Mouse (Mus musculus): ENCODE results near the gene Mndal. TPM values are rescaled to one million over a fixed set of nuclear protein-coding genes. Genes with fewer than 3 reads are reported as not detected.
A peak's percentile ranks its signal among the peaks of the same experiment; 100 is the strongest.
"Not testable (repeated sequence)": the region's sequence is repeated elsewhere in the genome, so short reads cannot be mapped to it uniquely, and the experiment has no call there.

Mndal gene
- total RNA-seq, 2 experiments from 2014 or later: 12.8 to 103 TPM

DNA sequence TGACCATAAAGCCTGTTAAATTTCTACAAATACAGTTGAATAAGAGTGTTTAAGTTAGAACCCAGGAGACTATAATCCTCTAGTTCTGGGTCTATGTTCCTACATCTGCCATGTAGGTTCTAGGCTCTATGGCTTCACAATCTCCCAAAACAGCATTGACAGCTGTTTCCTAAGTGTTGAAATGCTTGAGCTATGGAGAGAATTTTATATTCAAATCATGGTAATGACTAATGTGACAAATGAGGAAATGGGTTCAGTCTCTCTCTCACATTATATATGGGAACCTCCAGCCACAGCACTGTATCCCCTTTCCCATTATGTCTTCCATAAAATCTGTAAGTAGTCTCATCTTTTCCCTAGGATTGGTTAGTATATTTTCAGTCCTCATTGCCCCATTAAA lies 33.9 kb downstream of the Mndal start:
- ATAC-seq (replicated peaks; ENCODE audit: low FRiP score, poor library complexity, severe bottlenecking): not testable (repeated sequence)

DNA sequence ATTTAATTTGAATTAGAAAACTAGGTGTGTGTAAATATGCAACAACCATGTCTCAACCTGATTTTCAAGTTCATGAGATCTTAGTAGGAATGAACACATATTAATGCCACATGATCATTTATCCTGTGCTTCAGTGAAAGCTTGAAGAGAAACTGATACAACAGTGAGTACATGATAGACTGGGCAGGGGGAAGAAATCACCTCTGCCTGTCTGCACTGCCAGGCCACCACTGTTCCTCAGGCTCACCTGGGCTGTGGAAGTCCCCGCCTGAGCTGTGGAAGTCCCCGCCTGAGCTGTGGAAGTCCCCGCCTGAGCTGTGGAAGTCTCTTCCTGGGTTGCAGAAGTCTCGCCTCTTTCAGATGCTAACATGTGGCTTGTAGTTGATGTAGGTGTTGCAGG lies 36.4 kb downstream of the Mndal start:
- ATAC-seq (replicated peaks; ENCODE audit: low FRiP score, poor library complexity, severe bottlenecking): not testable (repeated sequence)

DNA sequence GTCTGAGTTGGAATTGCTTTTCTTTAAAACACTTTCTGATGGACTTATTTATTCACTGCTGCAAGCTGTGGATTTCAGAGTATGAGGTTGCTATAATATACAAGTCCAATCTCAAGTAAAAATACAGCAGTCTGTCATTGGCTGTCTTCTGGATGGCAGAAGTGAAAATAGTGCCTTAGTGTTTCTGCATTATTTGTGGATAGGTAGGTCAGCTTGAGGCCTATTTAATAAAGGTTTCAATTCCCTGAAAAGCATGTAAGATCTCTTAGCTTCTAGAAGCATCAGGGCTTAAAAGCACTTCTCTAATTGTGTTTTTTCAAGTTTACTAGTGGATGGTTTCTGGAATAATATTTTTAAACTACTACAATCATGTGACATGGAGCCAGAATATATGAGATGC lies 52.5 kb downstream of the Mndal start:
- ATAC-seq (replicated peaks; ENCODE audit: low FRiP score, poor library complexity, severe bottlenecking): not testable (repeated sequence)

DNA sequence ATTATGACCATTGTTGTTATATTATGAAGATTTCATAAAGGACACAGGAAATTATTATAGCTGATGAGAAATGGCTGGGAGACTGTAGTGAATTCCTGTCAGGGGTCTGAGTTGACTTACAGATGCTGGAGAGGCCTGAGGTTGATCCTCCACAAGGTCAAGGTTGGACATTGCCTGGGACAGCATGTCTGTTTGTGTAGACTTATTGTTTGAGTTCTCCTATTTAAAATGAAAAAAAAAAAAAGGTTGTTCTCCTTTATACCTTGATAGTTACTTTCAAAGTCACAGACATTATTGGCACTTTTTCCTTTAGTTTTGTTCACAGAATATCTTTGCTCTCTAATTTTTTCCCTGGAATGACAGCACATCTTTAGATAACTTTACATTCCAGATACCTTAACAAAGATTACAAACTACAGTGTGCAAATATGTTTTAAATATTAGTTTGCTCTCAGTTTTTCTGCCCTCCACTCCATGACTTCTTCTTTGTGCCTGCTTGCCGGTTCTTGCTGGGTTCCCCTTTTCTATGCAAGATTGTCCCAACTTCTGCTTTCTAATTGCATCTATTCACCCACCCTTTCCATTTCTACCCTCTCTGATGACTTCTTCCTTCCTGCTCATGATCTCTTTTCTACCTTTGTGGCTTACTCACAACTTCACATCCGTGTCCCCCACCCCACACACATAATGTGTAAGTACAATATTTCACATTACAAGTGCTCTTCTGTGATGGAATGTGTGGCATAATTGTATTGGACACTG lies 55.1 kb downstream of the Mndal start:
- not testable (repeated sequence) for ATAC-seq (replicated peaks; ENCODE audit: low FRiP score, poor library complexity, severe bottlenecking)

DNA sequence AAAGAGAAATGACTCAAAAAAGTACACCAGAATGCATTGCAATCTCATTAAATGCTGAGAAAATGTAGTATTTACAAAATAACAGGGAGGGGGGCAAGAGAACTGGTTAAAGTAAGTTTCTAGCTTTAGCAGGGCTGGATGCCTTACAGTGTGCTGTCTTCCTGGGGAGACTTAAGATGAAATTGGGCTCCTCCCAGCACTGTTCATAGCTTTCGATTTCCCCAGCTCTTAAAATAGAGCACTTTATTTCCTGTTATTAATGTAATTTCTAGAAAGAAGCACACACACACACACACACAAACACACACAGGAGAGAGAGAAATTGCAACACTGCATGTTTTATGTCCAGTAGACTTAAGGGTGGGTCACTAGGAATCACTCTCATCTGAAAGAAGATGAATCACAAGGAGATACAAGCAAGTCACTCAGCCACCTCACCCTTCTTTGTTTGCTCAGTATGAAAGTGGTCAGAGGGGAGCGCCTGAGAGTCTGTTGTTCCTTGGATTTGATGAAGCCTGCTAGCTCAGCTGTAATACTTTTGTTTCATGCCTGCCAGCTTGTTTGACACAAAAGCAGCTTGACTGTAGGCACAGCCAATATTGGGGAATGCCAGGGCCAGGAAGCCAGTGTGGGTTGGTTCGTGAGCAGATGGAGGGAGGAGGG lies 62.2 kb downstream of the Mndal start:
- ATAC-seq (replicated peaks; ENCODE audit: low FRiP score, poor library complexity, severe bottlenecking): peak; percentile 31; the same call in 1 of the 2 replicates

DNA sequence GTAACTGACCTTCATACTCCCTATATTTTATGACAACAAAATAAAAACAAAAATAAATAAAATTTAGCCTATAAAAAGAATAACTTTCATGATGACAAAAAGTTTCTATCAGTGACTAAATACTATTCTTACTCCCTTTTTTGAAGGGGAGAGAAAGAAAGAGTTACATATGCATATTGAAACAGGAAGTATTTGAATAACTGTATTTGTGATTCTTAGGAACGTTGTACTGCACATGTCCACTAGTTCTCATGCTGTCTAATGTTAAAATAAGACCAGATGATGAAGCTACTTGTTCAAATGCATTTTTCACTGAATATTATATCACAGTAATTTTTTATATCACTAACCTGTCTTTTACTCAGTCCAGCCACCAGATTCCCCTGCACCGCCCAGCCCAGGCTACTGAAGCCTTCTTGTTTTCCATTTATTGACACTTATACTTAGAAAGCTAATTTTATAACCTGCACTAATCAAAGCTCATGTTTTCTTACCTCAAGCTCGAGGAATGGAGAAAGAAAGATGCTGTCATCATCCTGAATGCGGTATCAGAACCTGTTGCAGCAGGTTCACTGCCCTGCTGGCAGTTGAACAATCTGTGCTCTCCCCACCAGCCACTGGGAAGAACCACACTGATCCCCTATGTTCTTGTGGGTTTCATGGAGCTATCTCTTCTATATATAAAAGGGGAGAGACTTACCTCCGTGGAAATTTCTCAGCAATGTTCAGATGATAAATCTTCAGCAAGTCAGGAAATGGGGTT lies 62.9 kb downstream of the Mndal start:
- ATAC-seq (replicated peaks; ENCODE audit: low FRiP score, poor library complexity, severe bottlenecking): 0 out of 2 replicates have a peak, but pooled peaks have one; percentile 12

DNA sequence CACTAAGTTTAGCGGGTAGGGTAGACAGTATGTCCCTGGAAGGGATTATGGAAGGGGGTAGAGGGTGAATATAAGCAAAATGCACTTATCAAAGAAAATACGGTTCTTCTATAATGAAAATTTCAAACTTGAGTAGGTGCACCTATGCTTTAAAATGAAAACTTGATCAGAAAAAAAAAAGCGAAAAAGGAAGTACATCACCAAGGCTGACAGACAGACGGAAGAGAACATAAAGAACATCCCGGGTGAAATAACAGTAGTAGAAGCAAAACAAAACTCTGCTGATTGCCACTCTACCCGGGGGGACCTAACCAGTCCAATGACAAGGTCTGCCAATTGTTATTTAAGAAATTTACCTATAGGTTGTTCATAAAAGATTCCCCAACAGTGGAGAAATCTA lies 64.0 kb downstream of the Mndal start:
- not testable (repeated sequence) for ATAC-seq (replicated peaks; ENCODE audit: low FRiP score, poor library complexity, severe bottlenecking)

DNA sequence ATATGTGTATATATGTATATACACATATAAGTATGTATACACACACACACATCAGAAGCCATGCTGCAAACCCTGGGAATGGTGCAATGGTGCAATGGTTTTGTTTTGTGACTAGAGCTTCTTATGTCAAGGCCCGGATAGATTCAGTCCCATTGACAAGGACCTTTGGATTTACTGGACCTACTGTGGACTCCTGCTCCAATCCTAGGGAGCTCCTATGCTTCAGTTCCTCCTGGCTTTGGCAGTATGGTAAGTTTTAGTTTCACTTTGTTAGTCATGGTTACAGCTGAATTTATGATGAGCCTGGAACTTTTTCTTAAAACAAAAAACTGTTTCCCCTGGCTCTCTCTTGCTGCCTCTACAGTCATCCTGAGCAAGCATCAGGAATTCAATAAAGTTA lies 65.2 kb downstream of the Mndal start:
- not testable (repeated sequence) for ATAC-seq (replicated peaks; ENCODE audit: low FRiP score, poor library complexity, severe bottlenecking)

DNA sequence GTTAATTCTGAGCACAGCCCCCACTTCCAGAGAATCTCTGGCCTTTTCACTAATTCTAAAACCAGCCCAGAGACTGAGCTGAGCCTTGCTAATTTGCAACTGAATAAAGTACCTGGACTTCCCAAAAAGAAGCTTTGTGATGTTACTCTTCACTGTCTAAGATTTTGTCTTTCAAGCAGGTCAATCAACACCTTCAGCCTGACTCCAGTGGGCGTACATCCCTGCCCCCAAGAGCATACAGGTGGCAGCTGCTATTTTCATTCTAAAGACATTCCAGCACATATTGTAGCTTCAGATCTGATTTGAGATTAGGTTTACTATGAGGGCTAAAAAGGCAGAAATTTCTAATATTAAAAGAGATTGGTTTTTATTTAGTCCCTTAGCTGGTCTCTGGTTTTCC lies 73.7 kb downstream of the Mndal start:
- not testable (repeated sequence) for ATAC-seq (replicated peaks; ENCODE audit: low FRiP score, poor library complexity, severe bottlenecking)

DNA sequence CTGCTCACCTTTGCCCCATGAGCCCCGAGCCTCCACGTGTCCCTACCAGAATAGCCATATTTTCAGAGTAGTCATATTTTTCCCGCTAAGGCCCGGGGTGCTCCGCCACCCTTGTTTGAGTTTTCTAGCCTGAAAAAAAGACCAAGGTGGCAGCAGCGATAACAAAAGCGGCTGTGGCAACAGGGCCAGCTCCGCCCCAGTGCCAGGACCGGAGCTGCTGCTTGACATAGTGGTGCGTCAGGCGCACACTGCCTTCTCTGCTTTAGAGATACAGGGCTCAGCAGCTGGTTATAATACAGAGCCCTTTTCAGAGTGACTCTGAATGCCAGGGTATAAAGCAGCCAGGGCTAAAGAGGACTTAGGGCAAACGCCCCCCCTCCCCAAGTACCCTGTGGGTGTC lies 75.8 kb downstream of the Mndal start:
- ATAC-seq (replicated peaks; ENCODE audit: low FRiP score, poor library complexity, severe bottlenecking): peak; percentile 94

DNA sequence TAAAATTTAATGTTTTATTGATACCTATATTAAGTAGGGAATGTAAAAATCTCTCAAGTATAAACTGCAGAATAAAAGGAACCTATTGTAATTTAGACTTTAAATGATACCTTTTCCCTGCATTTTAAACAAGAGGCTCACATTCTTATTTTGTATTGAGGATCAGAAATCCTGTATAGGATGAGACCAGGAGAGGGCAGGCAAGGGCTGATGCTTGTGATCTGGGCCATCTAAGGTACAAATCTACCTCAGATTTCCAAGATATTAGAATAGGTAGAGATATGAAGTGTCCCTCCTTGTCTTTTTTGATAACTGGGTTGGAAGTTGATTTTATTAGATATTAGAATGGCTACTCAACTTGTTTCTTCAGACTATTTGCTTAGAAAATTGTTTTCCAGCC lies 88.6 kb downstream of the Mndal start:
- ATAC-seq (replicated peaks; ENCODE audit: low FRiP score, poor library complexity, severe bottlenecking): not testable (repeated sequence)

DNA sequence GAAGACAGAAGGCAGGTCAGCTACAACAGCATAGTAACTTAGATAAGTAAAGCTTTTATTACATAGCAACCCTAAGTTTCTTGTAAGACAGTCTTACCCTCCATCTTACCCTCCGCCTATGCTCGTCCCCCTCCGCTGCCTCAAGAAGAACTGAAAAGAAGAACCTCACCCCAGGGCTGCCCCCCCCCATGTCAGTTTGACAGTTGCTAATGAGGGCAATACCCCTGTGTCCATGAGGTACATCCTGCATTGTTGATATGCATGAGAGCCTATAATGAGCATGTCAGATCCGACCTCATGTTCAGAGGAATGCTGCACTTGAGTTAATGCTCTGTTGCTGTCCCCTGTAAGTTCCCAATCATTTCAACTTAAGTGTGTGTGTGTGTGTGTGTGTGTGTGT lies 89.4 kb downstream of the Mndal start:
- ATAC-seq (replicated peaks; ENCODE audit: low FRiP score, poor library complexity, severe bottlenecking): not testable (repeated sequence)

DNA sequence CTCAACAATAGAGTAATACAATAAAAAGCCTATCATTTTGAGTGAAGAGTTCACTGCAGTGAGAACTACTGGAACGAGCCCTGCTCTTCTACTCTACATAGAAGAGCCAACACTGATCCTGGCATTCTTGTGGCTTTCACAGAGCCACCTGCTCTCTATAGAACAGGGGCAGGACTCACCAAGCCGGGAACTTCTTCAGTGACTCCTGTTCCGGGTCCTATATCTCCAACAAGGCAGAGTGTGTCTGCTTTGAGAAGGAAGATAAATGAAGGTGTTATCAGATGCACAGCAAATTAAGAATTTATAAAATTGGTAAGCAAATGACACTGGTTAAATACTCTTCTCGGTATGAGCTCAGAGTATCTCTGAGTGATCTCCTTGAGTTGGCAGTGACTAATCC lies 96.1 kb downstream of the Mndal start:
- ATAC-seq (replicated peaks; ENCODE audit: low FRiP score, poor library complexity, severe bottlenecking): peak; percentile 51

DNA sequence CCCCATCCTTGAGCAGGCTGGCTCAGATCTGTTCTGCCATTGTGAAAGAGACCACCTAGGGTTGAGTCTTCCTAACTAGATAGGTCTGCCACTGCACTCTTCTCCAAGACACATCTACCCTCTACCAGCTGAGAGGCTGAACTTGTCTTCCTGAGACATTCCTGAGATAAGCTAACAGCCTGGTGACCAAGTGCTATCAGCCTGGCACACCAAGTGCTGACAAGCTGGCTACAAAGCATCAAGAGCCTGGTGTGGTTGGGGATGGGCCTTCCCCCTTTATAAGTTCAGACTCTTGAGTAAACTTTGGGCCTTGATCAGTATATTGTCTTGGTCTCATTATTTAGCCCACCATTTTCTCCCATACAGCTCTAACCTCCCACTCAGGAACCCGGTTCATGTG lies 97.5 kb downstream of the Mndal start:
- ATAC-seq (replicated peaks; ENCODE audit: low FRiP score, poor library complexity, severe bottlenecking): peak; percentile 96

DNA sequence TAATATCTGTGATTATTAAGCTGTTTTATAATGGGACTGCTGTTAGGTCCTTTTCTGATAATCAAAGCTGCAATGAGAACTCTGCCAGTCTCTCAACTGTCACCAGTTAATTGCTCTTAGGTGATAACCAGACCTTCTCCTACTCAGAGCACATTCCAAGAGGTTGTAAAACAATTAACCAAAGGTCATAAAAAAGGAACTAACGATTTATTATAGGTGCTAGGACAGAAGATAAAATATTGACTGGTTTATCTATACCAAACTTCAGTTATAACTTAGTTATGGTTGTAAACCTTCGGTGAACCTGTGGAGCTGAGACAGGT lies 120.8 kb downstream of the Mndal start:
- ATAC-seq (replicated peaks; ENCODE audit: low FRiP score, poor library complexity, severe bottlenecking): not testable (repeated sequence)

DNA sequence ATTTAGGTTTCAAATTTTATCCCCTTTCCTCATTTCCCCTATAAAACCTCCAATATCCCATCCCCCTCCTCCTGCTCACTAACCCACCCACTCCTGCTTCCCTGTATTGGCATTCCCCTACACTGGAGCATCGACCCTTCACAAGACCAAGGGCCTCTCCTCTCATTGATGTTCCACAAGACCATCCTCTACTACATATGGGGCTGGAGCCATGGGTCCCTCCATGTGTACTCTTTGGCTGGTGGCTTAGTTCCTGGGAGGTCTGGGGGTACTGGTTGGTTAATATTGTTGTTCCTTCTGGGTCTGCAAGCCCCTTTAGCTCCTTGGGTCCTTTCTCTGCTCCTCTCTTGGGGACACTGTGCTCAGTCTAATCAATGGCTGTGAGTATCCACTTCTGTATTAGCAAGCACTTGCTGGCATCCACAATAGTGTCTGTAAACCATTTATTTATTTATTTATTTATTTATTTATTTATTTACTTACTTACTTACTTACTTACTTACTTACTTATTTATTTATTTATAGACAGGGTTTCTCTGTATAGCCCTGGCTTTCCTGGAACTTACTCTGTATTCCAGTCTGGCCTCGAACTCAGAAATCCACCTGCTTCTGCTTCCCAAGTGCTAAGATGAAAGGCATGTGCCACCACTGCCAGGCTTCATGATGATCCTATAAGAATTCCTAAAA lies 121.4 kb downstream of the Mndal start:
- ATAC-seq (replicated peaks; ENCODE audit: low FRiP score, poor library complexity, severe bottlenecking): not testable (repeated sequence)

DNA sequence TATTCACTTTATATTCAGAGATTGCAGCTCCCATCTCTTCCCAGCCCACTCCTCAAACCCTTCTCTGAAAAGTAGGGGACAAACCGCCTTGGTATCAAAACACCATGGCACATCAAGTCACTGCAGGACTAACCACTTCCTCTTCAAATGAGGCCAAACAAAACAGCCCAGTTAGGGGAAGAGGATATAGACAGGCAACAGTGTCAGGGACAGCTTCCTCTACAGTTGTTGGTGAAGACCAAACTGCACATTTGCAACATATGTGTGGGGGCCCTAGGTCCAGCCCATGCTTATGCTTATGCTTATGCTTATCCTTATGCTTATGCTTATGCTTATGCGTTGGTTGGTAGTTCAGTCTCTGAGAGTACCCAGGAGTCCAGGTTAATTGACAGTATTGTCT lies 133.0 kb downstream of the Mndal start:
- ATAC-seq (replicated peaks; ENCODE audit: low FRiP score, poor library complexity, severe bottlenecking): not testable (repeated sequence)

DNA sequence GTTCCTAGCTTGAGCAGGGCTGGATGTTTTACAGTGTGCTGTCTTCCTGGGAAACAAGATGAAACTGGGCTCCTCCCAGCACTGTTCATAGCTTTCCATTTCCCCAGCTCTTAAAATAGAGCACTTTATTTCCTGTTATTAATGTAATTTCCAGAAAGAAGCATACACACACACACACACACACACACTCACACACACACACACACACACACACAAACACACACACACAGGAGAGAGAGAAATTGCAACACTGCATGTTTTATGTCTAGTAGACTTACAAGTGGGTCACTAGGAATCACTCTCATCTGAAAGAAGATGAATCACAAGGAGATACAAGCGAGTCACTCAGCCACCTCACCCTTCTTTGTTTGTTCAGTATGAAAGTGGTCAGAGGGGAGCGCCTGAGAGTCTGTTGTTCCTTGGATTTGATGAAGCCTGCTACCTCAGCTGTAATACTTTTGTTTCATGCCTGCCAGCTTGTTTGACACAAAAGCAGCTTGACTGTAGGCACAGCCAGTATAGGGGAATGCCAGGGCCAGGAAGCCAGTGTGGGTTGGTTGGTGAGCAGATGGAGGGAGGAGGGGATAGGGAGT lies 139.5 kb downstream of the Mndal start:
- ATAC-seq (replicated peaks; ENCODE audit: low FRiP score, poor library complexity, severe bottlenecking): 0 out of 2 replicates have a peak, but pooled peaks have one; percentile 52

DNA sequence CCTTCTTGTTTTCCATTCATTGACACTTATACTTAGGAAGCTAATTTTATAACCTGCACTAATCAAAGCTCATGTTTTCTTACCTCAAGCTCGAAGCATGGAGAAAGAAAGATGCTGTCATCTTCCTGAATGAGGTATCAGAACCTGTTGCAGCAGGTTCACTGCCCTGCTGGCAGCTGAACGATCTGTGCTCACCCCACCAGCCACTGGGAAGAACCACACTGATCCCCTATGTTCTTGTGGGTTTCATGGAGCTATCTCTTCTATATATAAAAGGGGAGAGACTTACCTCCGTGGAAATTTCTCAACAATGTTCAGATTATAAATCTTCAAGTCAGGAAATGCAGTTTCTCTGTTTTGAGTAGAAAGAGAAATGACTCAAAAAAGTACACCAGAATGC lies 140.1 kb downstream of the Mndal start:
- ATAC-seq (replicated peaks; ENCODE audit: low FRiP score, poor library complexity, severe bottlenecking): not testable (repeated sequence)

DNA sequence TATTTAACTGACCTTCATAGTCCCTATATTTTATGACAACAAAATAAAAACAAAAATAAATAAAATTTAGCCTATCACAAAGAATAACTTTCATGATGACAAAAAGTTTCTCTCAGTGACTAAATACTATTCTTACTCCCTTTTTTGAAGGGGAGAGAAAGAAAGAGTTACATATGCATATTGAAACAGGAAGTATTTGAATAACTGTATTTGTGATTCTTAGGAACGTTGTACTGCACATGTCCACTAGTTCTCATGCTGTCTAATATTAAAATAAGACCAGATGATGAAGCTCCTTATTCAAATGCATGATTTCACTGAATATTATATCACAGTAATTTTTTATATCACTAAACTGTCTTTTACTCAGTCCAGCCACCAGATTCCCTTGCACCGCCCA lies 140.5 kb downstream of the Mndal start:
- 0 out of 2 replicates have a peak, but pooled peaks have one; percentile 19 for ATAC-seq (replicated peaks; ENCODE audit: low FRiP score, poor library complexity, severe bottlenecking)
